Mouse (Mus musculus) embryonic facial prominence, embryonic 10.5 days (tissue): ENCODE results near the gene Tmem268. TPM values are rescaled to one million over a fixed set of nuclear protein-coding genes. Genes with fewer than 3 reads are reported as not detected.

Experiments
- DNase-seq: peaks from one replicate; pipeline ENCODE4 v3.0.0-alpha.2; 2017; ENCODE audit warnings: low spot score
- H3K27ac ChIP-seq: fragments of 300-500 bp; sonication (generic); replicated peaks from 2 replicates; pipeline ENCODE4 v1.5.1; 2016; ENCODE audit warnings: mild to moderate bottlenecking
- H3K27me3 ChIP-seq: fragments of 300-500 bp; sonication (generic); replicated peaks from 2 replicates; pipeline ENCODE4 v1.6.1; 2016; ENCODE audit warnings: low read depth, mild to moderate bottlenecking; ENCODE audit not compliant: poor library complexity, severe bottlenecking
- H3K36me3 ChIP-seq: fragments of 300-500 bp; sonication (generic); replicated peaks from 2 replicates; pipeline ENCODE4 v1.6.1; 2016; ENCODE audit warnings: mild to moderate bottlenecking, moderate library complexity
- H3K4me1 ChIP-seq: fragments of 300-500 bp; sonication (generic); 2 replicates; pipeline ENCODE4 v1.6.1; 2016
- H3K4me3 ChIP-seq: fragments of 300-500 bp; sonication (generic); 2 replicates; pipeline ENCODE4 v1.5.1; 2016; ENCODE audit warnings: mild to moderate bottlenecking, moderate library complexity
- H3K9me3 ChIP-seq: fragments of 300-500 bp; sonication (generic); 2 replicates; pipeline ENCODE4 v1.6.1; 2016; ENCODE audit warnings: mild to moderate bottlenecking
- WGBS: fragments of 180-500 bp; shearing (Covaris S2); methylation state at CpG from one replicate; pipeline ENCODE4 v1.1.7; 2016; 5-methylcytosine and 5-hydroxymethylcytosine counted together
- polyA plus RNA-seq: library from polyadenylated mRNA; unstranded; fragments of >200 nt; fragmentation: Nextera tagmentation; extraction: Ambion mirVana; gene quantifications from 2 replicates; pipeline ENCODE4 v1.2.1, GENCODE M21; 2016

Gene Tmem268
- polyA plus RNA-seq, 1 experiment from 2014 or later, result 10.2 TPM

DNA sequence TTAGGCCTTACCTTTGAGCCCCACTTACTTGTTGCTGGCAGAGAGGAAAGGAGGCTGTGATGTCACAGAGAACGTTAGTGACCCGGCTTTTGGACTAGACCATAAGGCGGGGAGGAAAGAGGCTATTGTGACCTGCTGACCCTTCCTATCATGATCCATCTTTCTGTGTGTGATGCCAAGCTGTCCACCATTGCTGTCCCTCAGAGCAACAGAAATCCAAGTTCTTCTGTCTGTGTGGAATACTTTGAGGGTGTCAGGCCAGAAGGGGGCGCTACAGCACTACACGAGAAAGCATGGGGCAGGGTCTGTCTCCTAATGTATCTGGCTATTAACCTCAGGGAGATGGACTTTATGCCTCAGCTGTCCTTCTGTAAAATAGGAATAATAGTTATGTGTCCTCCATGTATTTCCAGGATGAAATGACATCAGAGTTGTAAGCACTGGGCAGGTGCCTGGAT is 63.8 kb downstream of the Tmem268 start, which contains the start of gene Tex48:
TSS of gene Tex48 (minus strand) at position 51 of the 458 bp plus-strand sequence.
- Histone ChIP-seq H3K27me3 (no peaks in the 10 kb centered on the region), H3K9me3 (no peaks in the 10 kb centered on the region), H3K27ac (no peak within 1 kb of the TSS), H3K4me1 (no peaks in the 10 kb centered on the region), H3K4me3 (no peak within 1 kb of the TSS), H3K36me3 (no peaks in the 10 kb centered on the region)
- WGBS, result 58% methylated on average over 5 of the region's 5 CpGs
- DNase-seq, result peak; percentile 64

GRCm38 (mm10) chr4:63625563-63626080 is 67.0 kb downstream of the Tmem268 start:
- H3K9me3 ChIP-seq, result no peaks in the 10 kb centered on the region
- no peaks in the 10 kb centered on the region for H3K36me3 ChIP-seq
- no peaks in the 10 kb centered on the region for H3K4me1 ChIP-seq
- 72% methylated on average over 3 of the region's 3 CpGs for WGBS
- H3K27ac ChIP-seq, result no peak overlapping the region
- H3K27me3 ChIP-seq, result no peaks in the 10 kb centered on the region
- DNase-seq, result no peak
- no peak overlapping the region for H3K4me3 ChIP-seq

DNA sequence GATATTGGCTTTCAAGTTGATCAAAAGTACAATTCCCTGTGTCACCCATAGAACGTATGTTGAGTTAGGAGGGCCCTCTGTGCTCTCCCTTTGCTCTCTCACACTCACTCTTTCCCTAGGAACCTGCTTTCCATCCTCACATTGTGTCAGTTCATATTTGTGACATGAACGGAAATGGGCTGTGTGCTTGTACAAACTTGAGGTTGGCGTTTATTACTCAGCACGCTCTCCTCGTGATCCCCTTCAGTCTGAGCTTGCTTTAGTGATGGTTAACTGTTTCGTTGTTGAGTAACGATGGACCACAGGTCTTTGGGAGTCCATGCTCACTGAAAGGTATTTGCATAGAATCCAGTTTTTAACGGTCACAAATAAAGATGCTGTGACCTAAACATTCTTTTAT is 68.5 kb downstream of the Tmem268 start:
- DNase-seq, result no peak
- H3K36me3 ChIP-seq, result no peaks in the 10 kb centered on the region
- no peaks in the 10 kb centered on the region for H3K27me3 ChIP-seq
- H3K27ac ChIP-seq, result no peak overlapping the region
- WGBS, result 87% methylated on average over 8 of the region's 8 CpGs
- H3K4me1 ChIP-seq, result no peaks in the 10 kb centered on the region
- no peak overlapping the region for H3K4me3 ChIP-seq
- no peaks in the 10 kb centered on the region for H3K9me3 ChIP-seq

DNA sequence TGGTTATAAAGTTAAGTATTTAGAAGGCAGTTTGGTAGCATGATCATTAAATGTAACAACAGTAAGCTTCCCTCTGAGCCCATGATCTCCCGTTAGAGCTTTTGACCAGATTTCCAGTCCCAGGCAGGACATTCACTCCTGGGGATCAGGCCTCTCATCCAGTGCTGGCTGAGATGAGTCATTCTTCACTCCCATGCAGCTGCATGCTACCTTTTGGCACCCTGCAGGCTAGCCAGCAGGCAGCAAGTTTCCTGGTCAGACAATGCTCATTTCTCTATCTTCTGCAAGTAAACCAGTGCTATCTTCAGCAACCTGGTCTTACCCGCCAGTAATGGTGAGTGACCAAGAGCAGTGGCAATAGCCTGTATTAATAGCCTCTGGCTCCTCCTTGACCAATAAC is 74.6 kb downstream of the Tmem268 start:
- H3K27ac ChIP-seq, result no peak overlapping the region
- 84% methylated on average over 2 of the region's 2 CpGs for WGBS

More for the DNA sequence above, 74.6 kb downstream of the Tmem268 start:
- Histone ChIP-seq H3K4me1 (no peaks in the 10 kb centered on the region), H3K4me3 (no peak overlapping the region), H3K9me3 (no peaks in the 10 kb centered on the region), H3K36me3 (no peaks in the 10 kb centered on the region), H3K27me3 (no peaks in the 10 kb centered on the region)
- no peak for DNase-seq

Other genes starting within 250 kb of the Tmem268 start
- gene Orm1, start 214.2 kb upstream of the Tmem268 start, polyA plus RNA-seq, result not detected in 2 replicates
- gene Orm3, start 202.6 kb upstream of the Tmem268 start, polyA plus RNA-seq, result not detected in 2 replicates
- gene Orm2, start 196.3 kb upstream of the Tmem268 start, polyA plus RNA-seq, result not detected in 2 replicates
- 11.8 and 12.0 TPM in 2 replicates for gene Akna, start 155.4 kb upstream of the Tmem268 start, polyA plus RNA-seq
- 4.2 and 7.5 TPM in 2 replicates for gene Whrn, start 62.8 kb upstream of the Tmem268 start, polyA plus RNA-seq
- gene Atp6v1g1, start 14.0 kb upstream of the Tmem268 start, polyA plus RNA-seq, result 244 and 267 TPM in 2 replicates
- gene Gm11213, start 46.5 kb downstream of the Tmem268 start, polyA plus RNA-seq, result not detected in 2 replicates
- gene Tex48, start 63.6 kb downstream of the Tmem268 start, polyA plus RNA-seq, result not detected in 2 replicates
- gene Gm11214, start 104.6 kb downstream of the Tmem268 start, polyA plus RNA-seq, result not detected in 2 replicates
- not detected in 2 replicates for gene Tnfsf15, start 186.3 kb downstream of the Tmem268 start, polyA plus RNA-seq